Mouse (Mus musculus): Measurements from ENCODE around the gene Vps8. TPM values are rescaled to one million over a fixed set of nuclear protein-coding genes. Genes with fewer than 3 reads are reported as not detected.

The Vps8 gene
- polyA plus RNA-seq, 1 experiment from 2014 or later, result 25.6 TPM

DNA sequence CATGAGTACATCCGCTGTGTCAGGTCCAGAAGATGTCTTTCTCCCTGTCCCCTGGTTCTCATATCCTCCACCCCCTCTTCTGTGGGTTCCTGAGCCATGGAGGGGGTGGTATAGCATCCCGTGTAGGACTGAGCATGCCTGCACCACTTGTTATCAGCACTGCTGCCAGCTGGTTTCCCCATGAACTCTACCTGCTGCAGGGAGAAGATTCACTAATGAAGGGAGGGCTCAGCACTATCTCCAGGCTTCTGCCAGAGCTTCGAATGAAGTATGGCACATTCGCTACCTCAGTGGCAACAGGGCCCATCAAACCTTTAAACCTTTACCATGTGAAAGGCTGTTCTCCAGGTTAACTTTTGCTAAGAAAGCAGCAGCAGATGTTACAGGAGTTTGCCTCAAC, 110.6 kb downstream of the Vps8 start:
- WGBS, result 88% methylated on average over 4 of the region's 4 CpGs
- H3K27me3 ChIP-seq, result no peaks in the 10 kb centered on the region

DNA sequence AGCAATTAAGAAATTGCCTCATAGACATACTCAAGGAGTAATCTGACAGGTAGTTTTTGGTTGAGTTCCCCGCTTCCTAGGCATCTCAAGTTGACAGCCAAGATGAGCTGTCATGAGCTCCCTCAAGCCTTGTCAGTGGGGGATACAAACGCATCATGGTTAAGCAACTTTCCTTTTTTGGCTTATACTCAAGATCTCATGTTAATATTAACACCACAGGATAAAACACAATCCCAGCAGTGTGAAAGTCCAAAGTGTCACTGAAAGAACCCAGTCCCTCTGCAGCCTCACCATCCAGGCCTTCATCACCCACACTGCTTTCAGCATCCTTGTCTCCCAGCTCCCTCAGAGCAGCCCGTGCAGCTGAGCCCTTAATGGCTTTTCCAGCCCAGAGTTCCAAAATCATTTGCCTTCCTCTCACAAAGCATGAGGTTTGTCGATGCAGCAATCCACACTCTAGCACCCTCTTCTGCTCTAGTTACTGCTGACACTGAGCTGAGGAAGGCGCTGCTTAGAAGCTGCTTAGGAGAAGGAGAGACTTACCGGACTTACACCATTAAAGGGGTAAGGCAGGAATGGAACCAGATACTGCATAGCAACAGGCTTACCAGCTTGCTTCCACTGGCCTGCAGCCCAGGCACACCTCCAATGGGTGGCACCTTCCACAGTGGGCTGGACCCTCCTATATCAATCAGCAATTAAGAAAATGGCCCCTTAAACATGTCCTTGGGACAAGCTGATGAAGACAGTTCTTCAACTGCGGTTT, 113.5 kb downstream of the Vps8 start:
- Histone ChIP-seq H3K27ac (no peak overlapping the region), H3K36me3 (ENCODE audit: poor library complexity, severe bottlenecking) (peaks cover 15% of the 10 kb centered on the region; the same call in 1 of the 2 replicates), H3K4me2 (no peak overlapping the region), H3K27me3 (no peaks in the 10 kb centered on the region), H3K4me3 (no peak overlapping the region), H3K9me3 (replicated peaks) (no peaks in the 10 kb centered on the region), H3K9ac (no peak overlapping the region), H3K4me1 (no peaks in the 10 kb centered on the region)
- 91% methylated on average over 7 of the region's 7 CpGs for WGBS
- no peak for ATAC-seq

More for the DNA sequence above, 110.6 kb downstream of the Vps8 start:
- Histone ChIP-seq H3K36me3 (ENCODE audit: poor library complexity, severe bottlenecking) (peaks cover 7% of the 10 kb centered on the region; the same call in 1 of the 2 replicates), H3K9ac (no peak overlapping the region), H3K4me1 (no peaks in the 10 kb centered on the region), H3K27ac (no peak overlapping the region), H3K9me3 (replicated peaks) (no peaks in the 10 kb centered on the region), H3K4me3 (no peak overlapping the region), H3K4me2 (no peak overlapping the region)
- no peak for ATAC-seq

DNA sequence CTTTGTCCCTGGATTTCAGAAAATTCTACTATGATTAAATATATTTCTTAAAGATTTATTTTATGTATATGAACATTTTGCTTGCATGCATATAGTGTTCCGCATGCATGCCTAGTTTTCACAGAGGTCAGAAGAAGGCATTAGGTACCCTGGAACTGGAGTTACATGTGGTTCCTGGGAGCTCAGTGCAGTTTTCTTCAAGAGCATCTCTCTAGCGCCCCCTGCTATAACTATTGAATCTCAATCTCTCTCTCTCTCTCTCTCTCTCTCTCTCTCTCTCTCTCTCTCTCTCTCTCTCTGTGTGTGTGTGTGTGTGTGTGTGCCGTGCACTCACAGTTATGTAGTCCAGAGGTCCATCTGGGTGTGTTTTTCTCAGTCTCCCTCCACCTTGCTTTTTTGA, 114.4 kb downstream of the Vps8 start:
- H3K36me3 ChIP-seq (ENCODE audit: poor library complexity, severe bottlenecking), result peaks cover 15% of the 10 kb centered on the region; the same call in 1 of the 2 replicates
- 60% methylated on average over 3 of the region's 3 CpGs for WGBS
- H3K27ac ChIP-seq, result no peak overlapping the region
- ATAC-seq, result no peak
- H3K4me3 ChIP-seq, result no peak overlapping the region
- no peak overlapping the region for H3K4me2 ChIP-seq
- H3K4me1 ChIP-seq, result no peaks in the 10 kb centered on the region
- no peaks in the 10 kb centered on the region for H3K9me3 ChIP-seq (replicated peaks)
- no peak overlapping the region for H3K9ac ChIP-seq
- no peaks in the 10 kb centered on the region for H3K27me3 ChIP-seq

DNA sequence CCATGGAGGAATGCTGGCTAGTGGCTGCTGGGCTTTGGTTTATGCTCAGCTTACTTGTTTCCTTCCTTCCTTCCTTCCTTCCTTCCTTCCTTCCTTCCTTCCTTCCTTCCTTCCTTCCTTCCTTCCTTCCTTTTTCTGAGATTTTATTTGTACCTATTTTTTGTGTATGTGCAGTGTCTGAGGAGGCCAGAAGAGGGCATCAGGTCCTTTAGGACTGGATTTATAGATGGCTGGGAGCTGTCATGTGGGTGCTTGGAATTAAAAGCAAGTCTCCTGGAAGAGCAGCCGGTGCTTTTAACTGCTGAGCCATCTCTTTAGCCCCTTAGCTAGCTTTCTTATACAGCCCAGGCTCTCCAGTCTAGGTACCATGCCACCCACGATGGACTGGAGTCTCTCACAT, 116.0 kb downstream of the Vps8 start:
- no peaks in the 10 kb centered on the region for H3K4me1 ChIP-seq
- no peak overlapping the region for H3K4me3 ChIP-seq
- peaks cover 10% of the 10 kb centered on the region; the same call in 1 of the 2 replicates for H3K36me3 ChIP-seq (ENCODE audit: poor library complexity, severe bottlenecking)
- no peaks in the 10 kb centered on the region for H3K27me3 ChIP-seq
- no peak overlapping the region for H3K4me2 ChIP-seq
- no peaks in the 10 kb centered on the region for H3K9me3 ChIP-seq (replicated peaks)
- WGBS, result 52% methylated on average over 2 of the region's 2 CpGs
- H3K9ac ChIP-seq, result no peak overlapping the region
- ATAC-seq, result no peak
- no peak overlapping the region for H3K27ac ChIP-seq

DNA sequence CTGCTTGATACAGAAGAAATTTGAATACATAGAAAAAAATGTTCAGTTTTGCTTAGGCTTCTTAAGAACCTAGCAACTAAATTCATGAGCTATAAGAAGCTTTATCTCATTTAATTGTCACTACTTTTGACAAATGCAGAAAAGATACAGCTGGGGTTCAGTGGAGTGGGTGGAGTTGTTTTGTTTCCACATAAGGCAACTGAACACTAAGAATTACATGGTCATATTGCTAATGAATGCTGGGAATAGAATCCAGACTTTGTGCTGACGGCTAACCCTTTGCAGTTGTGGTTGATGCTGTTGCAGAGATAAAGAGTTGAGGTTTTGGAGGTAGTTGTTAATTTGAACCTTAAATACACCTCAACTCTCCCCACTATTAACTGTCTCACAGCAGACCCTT, 119.6 kb downstream of the Vps8 start:
- 46% methylated on average over 1 of the region's 1 CpGs for WGBS
- Histone ChIP-seq H3K27me3 (no peaks in the 10 kb centered on the region), H3K9ac (no peak overlapping the region), H3K4me2 (no peak overlapping the region), H3K36me3 (ENCODE audit: poor library complexity, severe bottlenecking) (0 out of 2 replicates have a peak, but pooled peaks cover 10% of the 10 kb centered on the region), H3K4me1 (no peaks in the 10 kb centered on the region), H3K27ac (no peak overlapping the region), H3K9me3 (replicated peaks) (no peaks in the 10 kb centered on the region), H3K4me3 (no peak overlapping the region)
- no peak for ATAC-seq

DNA sequence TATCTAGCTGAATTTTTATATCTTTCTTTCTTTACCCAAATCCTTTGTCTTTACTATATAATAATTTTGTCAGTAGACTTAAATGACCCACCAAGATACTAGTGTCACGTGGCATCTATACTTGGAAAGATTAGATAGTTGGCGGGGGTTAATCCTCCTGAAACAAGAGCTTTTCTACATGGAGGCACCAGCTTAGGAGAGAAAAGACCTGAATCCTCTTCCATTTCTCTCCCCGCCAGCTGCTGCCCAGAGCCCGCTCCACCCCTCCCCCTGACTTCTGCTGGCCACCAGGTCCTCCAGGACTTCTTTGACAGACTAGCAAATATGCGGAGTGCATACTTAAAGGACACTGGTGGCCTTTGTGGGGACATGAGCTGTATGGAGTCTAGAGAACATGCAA, 124.5 kb downstream of the Vps8 start:
- H3K27ac ChIP-seq, result no peak overlapping the region
- no peaks in the 10 kb centered on the region for H3K4me1 ChIP-seq
- H3K27me3 ChIP-seq, result no peaks in the 10 kb centered on the region
- ATAC-seq, result no peak
- H3K36me3 ChIP-seq (ENCODE audit: poor library complexity, severe bottlenecking), result no peaks in the 10 kb centered on the region
- no peak overlapping the region for H3K9ac ChIP-seq
- H3K9me3 ChIP-seq (replicated peaks), result no peaks in the 10 kb centered on the region
- no peak overlapping the region for H3K4me3 ChIP-seq
- 66% methylated on average over 5 of the region's 5 CpGs for WGBS
- no peak overlapping the region for H3K4me2 ChIP-seq

DNA sequence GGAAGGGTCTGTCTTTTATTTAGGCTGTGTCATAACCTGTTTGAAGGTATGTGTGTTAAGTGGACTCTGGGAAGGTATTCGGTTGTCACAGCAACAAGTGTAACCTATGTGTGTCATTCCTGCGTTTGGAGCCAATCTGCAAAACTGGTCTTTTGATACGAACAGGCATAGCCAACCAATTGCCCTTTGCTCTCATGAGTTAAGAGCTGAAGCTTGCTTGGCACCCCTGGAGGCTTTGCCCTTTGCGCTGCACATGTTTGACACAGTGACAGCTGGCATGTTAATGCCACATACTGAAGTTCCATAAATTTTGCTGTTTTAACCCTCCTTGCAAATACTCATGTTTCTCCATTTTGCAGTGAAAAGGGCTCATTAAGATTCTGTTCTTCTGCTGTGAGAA, 126.8 kb downstream of the Vps8 start:
- Histone ChIP-seq H3K4me3 (no peak overlapping the region), H3K4me2 (no peak overlapping the region), H3K4me1 (no peaks in the 10 kb centered on the region), H3K36me3 (ENCODE audit: poor library complexity, severe bottlenecking) (peaks cover 5% of the 10 kb centered on the region; the same call in 1 of the 2 replicates), H3K27ac (no peak overlapping the region), H3K9ac (no peak overlapping the region), H3K9me3 (replicated peaks) (no peaks in the 10 kb centered on the region), H3K27me3 (no peaks in the 10 kb centered on the region)
- no peak for ATAC-seq
- WGBS, result 83% methylated on average over 4 of the region's 4 CpGs

DNA sequence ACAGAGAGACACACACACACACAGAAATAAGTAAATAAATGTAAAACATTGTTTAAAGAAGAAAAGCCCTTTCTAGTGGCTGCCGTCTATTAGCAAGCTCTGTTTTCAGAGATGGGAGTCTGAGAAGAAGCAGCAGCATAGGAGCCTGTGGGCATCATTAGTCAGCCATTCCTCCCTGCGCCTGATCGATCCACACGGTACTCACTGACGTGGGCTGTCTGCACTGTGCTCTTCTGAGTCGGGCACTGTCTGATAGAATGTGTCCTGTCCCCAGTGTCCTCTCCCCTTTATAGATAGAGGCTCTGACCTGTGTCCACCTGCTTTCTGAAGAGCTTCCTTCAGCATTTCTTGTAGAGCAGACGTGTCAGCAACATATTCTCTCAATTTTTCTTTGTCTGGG, 127.5 kb downstream of the Vps8 start:
- Histone ChIP-seq H3K27me3 (no peaks in the 10 kb centered on the region), H3K4me2 (no peak overlapping the region), H3K9me3 (replicated peaks) (no peaks in the 10 kb centered on the region), H3K4me1 (no peaks in the 10 kb centered on the region), H3K9ac (no peak overlapping the region), H3K36me3 (ENCODE audit: poor library complexity, severe bottlenecking) (peaks cover 5% of the 10 kb centered on the region; the same call in 1 of the 2 replicates), H3K27ac (no peak overlapping the region), H3K4me3 (no peak overlapping the region)
- 74% methylated on average over 7 of the region's 7 CpGs for WGBS
- no peak for ATAC-seq

DNA sequence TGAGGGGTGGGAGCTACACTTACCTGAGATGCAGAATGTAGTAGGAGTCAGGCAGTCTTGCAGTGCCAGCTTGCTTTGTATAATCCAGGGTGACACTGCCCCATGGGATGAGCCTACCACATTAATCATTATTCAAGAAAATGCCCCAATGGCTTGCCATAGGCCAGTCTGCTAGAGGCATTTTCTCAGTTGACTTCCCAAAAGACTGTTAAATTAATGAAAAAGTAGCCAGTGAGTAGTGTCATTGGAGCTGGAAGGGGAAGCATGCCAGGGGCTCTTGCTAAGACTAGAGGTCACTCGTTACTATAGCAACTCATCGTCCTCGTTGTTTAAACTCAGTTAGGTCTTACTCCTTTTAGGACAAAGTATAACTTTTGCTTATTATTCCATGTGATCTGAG, 130.6 kb downstream of the Vps8 start:
- Histone ChIP-seq H3K27me3 (no peaks in the 10 kb centered on the region), H3K36me3 (ENCODE audit: poor library complexity, severe bottlenecking) (peaks cover 13% of the 10 kb centered on the region; the same call in 1 of the 2 replicates), H3K27ac (no peak overlapping the region), H3K4me3 (no peak overlapping the region), H3K9ac (no peak overlapping the region), H3K9me3 (replicated peaks) (no peaks in the 10 kb centered on the region), H3K4me2 (no peak overlapping the region), H3K4me1 (no peaks in the 10 kb centered on the region)
- WGBS, result 81% methylated on average over 3 of the region's 3 CpGs
- ATAC-seq, result no peak

DNA sequence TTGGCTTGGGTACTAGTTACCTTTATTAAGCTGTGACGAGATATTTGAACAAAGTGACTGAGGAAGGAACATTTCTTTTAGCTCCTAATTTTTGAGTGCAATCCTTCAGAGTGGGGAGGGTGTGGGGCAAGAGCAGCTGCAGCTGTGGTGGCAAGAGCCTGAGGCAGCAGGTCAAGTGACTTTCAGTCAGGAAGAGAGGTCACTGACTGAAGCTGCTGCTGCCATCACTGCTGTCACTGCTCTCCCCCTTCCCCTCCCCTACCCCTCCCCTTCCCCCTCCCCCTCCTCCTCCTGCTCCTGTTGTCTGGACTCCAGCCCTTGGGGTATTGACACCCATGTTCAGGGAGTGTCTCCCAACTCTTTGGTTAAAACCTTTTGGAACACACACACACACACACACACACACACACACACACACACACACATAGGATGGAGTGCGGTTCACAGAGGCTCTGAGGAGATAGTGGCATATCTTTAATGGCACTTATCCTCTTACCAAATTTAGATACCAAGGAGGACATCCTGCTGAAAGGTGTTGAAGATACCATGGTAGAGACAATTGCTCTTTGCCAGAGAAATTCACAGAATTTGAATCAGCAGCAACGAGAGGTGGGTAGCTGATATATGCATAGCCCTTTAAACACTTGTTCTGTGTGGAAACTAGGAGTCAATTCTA, 139.8 kb downstream of the Vps8 start:
- Histone ChIP-seq H3K27me3 (no peaks in the 10 kb centered on the region), H3K9ac (no peak overlapping the region), H3K4me3 (no peak overlapping the region), H3K4me2 (no peak overlapping the region), H3K27ac (no peak overlapping the region), H3K9me3 (replicated peaks) (no peaks in the 10 kb centered on the region), H3K36me3 (ENCODE audit: poor library complexity, severe bottlenecking) (peaks cover 15% of the 10 kb centered on the region), H3K4me1 (no peaks in the 10 kb centered on the region)
- 89% methylated on average over 3 of the region's 3 CpGs for WGBS
- no peak for ATAC-seq

DNA sequence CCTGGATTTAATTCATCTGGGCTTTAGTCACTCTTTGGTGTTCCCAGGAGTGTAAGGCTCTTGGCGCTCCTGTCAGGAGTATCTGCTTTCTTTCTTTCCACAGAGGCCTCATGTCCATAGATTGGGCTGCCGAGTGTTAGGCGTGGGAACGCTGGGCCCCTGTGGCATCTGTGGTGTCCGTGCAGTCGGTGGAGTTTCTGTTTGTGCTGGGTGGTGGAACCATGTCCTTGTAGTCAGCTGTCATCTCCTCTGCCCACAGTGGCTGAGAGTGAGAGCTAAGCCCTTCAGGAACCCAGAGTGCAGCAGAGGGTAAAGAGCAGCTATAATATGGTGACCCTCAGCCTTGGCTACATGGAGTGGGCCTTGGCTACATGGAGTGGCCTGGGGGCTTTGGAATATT, 140.4 kb downstream of the Vps8 start:
- H3K36me3 ChIP-seq (ENCODE audit: poor library complexity, severe bottlenecking), result peaks cover 20% of the 10 kb centered on the region
- H3K9ac ChIP-seq, result no peak overlapping the region
- no peak for ATAC-seq
- H3K4me3 ChIP-seq, result no peak overlapping the region
- H3K4me2 ChIP-seq, result no peak overlapping the region
- no peak overlapping the region for H3K27ac ChIP-seq
- H3K27me3 ChIP-seq, result no peaks in the 10 kb centered on the region
- no peaks in the 10 kb centered on the region for H3K4me1 ChIP-seq
- 92% methylated on average over 6 of the region's 6 CpGs for WGBS
- H3K9me3 ChIP-seq (replicated peaks), result no peaks in the 10 kb centered on the region

DNA sequence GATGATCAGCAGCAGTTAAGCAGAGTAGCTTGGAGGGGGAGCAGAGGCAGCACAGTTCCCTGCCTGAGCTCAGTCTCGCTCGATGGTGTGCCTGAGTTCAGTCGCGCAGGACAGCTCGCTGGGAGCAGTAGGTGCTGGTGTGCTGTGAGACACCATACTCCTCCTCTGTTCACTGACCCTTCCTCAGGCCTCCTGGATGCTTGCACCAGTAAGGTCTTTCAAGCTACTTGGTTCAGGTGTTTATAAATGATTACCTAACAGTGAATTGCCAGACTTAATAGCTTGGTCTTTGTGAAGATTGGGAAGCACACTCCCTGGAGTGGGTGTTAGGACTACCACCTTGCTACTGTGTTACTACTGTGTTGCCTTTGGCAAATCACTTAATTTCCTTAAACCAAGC, 144.2 kb downstream of the Vps8 start:
- Histone ChIP-seq H3K27me3 (no peaks in the 10 kb centered on the region), H3K36me3 (ENCODE audit: poor library complexity, severe bottlenecking) (peaks cover 11% of the 10 kb centered on the region), H3K4me2 (no peak overlapping the region), H3K4me3 (no peak overlapping the region), H3K9me3 (replicated peaks) (no peaks in the 10 kb centered on the region), H3K9ac (no peak overlapping the region), H3K27ac (no peak overlapping the region), H3K4me1 (no peaks in the 10 kb centered on the region)
- 95% methylated on average over 5 of the region's 5 CpGs for WGBS
- no peak for ATAC-seq

Data from forebrain, embryonic 13.5 days (tissue).